Mouse (Mus musculus): ENCODE measurements at regions not wholly inside any gene's neighbourhood (a gene's known extent, or its start where the extent isn't known, plus 50 kb on each side); places are given as distances from the start of the nearest gene placed in this dataset.

DNA sequence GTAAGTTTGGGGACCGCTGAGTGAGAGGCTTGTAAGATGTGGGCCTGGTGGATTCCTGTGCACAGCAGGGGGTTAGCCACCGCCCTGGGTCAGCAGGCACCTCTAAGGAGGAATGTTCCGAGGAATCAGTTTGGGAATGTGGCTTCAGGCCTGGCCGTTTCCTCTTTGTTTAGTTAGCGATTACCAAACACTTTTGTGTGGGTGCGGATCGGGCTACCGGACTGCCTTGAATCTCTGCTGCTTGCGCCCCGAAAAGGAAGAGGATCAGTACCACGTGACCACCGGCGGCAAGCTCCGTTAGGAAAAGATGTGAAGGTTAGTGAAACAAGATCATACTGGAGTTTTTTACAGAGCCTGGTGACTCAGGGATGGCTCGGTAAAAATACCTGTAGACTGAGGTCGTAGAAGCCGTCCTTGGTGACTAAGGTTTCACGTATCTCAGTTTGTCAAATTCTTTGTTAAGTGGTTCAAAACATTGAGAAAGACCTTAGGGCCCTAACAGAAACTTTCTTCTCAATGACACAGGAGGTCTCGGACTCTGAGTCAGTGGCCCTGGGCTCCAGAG, 71.5 kb downstream of the Zfp281 start:
- Histone ChIP-seq H3K4me1 (ENCODE audit: control insufficient read depth, insufficient read depth, low read length) (peaks cover 12% of the 10 kb centered on the region), H3K4me3 (ENCODE audit: insufficient read depth, low read length) (no peak overlapping the region), H3K27ac (ENCODE audit: insufficient read depth, low read length) (peak overlapping the region; percentile 88)
- no peak for TF ChIP-seq CTCF (IDR thresholded peaks at IDR 0.05; ENCODE audit: borderline replicate concordance, insufficient read depth, low read length)
- no peak for TF ChIP-seq POLR2A (IDR thresholded peaks at IDR 0.05; ENCODE audit: low read depth, low read length)

DNA sequence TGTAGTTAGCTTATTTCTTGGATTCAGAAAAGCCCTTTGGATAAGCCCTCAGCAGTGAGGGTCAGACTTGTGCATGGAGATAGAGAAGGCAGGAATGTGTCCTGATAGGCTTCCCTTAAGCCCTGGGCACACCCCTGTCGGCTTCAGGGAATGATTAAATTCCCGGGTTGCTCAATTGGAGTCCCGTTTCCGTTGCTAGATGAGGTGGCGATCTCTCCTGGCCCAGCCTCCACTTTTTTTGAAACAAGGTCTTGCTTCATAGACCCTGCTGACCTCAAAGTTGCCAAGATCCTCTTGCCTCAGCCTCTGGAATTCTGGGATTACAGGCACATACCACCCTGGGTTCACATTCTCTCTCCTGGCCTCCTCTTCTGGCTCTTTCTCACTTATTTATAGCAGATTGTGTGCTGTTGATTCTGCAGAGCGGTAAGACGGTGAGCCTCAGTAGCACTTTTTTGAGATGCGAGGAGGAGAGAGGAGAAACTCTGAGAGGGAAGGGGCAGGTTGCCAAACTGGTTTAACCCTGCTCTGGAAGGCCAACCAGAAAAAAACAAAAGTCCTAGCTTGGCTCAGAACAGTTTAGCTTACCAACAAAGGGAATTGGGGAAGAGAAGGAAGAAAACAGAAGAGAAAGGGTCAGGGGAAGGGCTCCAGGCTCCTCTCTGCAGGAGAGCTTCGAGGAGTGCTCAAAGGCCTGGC, 73.9 kb downstream of the Zfp281 start:
- H3K27ac ChIP-seq (ENCODE audit: insufficient read depth, low read length) = peak overlapping the region; percentile 61
- TF ChIP-seq CTCF (IDR thresholded peaks at IDR 0.05; ENCODE audit: borderline replicate concordance, insufficient read depth, low read length) = no peak
- TF ChIP-seq POLR2A (IDR thresholded peaks at IDR 0.05; ENCODE audit: low read depth, low read length) = no peak
- H3K4me1 ChIP-seq (ENCODE audit: control insufficient read depth, insufficient read depth, low read length) = peaks cover 12% of the 10 kb centered on the region

DNA sequence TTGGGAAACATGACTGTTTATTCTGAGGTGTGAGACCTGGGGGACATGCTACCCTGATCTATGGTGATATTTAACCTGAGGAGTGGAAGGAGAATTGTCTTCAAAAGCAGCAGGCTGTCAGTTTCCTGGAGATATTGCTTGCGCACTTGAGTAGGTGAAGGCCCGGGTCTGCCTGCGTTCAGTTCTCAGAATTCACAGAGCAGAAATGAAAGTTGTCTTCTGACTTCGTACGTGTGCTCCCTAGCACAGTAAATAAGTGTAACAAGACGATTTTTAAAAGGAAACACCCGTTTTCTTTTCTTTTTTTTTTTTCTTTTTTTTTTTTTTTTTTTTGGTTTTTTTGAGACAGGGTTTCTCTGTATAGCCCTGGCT, 74.4 kb downstream of the Zfp281 start:
- peak overlapping the region; percentile 61 for H3K27ac ChIP-seq (ENCODE audit: insufficient read depth, low read length)

More for the DNA sequence above, 73.9 kb downstream of the Zfp281 start:
- H3K4me3 ChIP-seq (ENCODE audit: insufficient read depth, low read length) = no peak overlapping the region

DNA sequence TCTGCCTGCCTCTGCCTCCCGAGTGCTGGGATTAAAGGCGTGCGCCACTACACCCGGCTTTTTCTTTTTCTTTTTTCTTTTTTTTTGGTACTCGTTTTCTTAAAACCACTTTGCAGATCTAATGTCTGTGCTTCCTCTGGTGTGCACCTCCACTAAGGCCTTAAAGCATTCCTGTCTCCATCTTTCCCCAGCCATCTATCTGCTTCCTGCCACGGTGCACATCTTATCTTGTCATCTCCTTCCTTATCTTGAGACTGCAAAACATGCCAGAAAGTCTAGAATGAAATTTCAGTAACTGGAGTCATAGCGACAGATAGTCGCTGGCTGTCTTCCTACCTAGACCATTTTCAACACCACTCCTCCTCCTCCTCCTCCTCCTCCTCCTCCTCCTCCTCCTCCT, 74.9 kb downstream of the Zfp281 start:
- Histone ChIP-seq H3K4me3 (ENCODE audit: insufficient read depth, low read length) (no peak overlapping the region), H3K4me1 (ENCODE audit: control insufficient read depth, insufficient read depth, low read length) (peaks cover 12% of the 10 kb centered on the region), H3K27ac (ENCODE audit: insufficient read depth, low read length) (no peak overlapping the region)
- no peak for TF ChIP-seq CTCF (IDR thresholded peaks at IDR 0.05; ENCODE audit: borderline replicate concordance, insufficient read depth, low read length)

More for the DNA sequence above, 74.4 kb downstream of the Zfp281 start:
- Histone ChIP-seq H3K4me1 (ENCODE audit: control insufficient read depth, insufficient read depth, low read length) (peaks cover 12% of the 10 kb centered on the region), H3K4me3 (ENCODE audit: insufficient read depth, low read length) (no peak overlapping the region)
- TF ChIP-seq CTCF (IDR thresholded peaks at IDR 0.05; ENCODE audit: borderline replicate concordance, insufficient read depth, low read length) = no peak
- TF ChIP-seq POLR2A (IDR thresholded peaks at IDR 0.05; ENCODE audit: low read depth, low read length) = no peak

- H3K4me1 ChIP-seq (ENCODE audit: control insufficient read depth, insufficient read depth, low read length) = no peaks in the 10 kb centered on the region
- TF ChIP-seq CTCF (IDR thresholded peaks at IDR 0.05; ENCODE audit: borderline replicate concordance, insufficient read depth, low read length) (no peak), POLR2A (IDR thresholded peaks at IDR 0.05; ENCODE audit: low read depth, low read length) (no peak)
- H3K4me3 ChIP-seq (ENCODE audit: insufficient read depth, low read length) = no peak overlapping the region
- no peak overlapping the region for H3K27ac ChIP-seq (ENCODE audit: insufficient read depth, low read length)
These were observed 79.4 kb downstream of the Zfp281 start for GRCm38 (mm10) chr1:136704139-136704538.

DNA sequence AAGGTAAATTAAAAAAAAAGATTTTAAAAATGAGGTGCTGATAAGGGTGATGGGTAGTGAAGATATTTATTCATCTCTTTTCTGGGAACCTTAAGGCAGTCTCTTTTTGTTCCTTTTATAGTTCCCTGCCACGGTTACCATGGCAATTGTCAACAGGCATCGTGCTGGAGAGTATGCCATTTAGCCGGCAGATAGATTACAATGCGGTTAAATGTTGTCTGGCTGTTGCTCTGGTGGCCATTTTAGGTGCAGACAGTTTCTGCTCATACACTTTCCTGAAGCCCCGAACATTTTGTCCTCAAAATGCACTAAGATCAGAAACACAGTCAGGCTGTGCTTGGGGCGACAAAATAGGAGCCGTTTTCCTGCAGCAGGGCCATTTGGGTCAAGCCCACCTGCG, 81.8 kb downstream of the Zfp281 start:
- H3K27ac ChIP-seq (ENCODE audit: insufficient read depth, low read length) = no peak overlapping the region
- H3K4me3 ChIP-seq (ENCODE audit: insufficient read depth, low read length) = no peak overlapping the region
- no peaks in the 10 kb centered on the region for H3K4me1 ChIP-seq (ENCODE audit: control insufficient read depth, insufficient read depth, low read length)
- TF ChIP-seq POLR2A (IDR thresholded peaks at IDR 0.05; ENCODE audit: low read depth, low read length) (no peak), CTCF (IDR thresholded peaks at IDR 0.05; ENCODE audit: borderline replicate concordance, insufficient read depth, low read length) (no peak)

GRCm38 (mm10) chr1:136707394-136707793, 82.7 kb downstream of the Zfp281 start:
- no peak overlapping the region for H3K4me3 ChIP-seq (ENCODE audit: insufficient read depth, low read length)
- H3K4me1 ChIP-seq (ENCODE audit: control insufficient read depth, insufficient read depth, low read length) = no peaks in the 10 kb centered on the region
- TF ChIP-seq CTCF (IDR thresholded peaks at IDR 0.05; ENCODE audit: borderline replicate concordance, insufficient read depth, low read length) (no peak), POLR2A (IDR thresholded peaks at IDR 0.05; ENCODE audit: low read depth, low read length) (no peak)
- no peak overlapping the region for H3K27ac ChIP-seq (ENCODE audit: insufficient read depth, low read length)

DNA sequence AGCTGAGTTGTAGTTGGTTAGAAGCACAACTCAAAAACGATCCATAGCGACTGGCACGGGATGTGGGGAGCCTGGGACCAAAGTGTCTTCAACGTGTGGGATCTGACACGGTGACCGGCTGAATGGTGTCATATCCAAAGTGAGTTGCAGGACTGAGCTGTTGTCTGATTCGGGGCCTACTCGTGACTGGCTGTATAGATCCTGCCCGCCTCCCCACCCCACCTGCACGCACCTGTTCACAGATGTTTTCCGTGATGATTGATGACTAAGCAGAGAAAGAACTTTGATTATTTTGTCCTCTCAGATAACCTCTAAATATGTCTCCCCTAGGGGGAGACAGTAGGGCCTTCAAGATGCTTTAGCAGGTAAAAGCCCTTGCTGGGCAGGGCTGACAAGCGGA, 83.2 kb downstream of the Zfp281 start:
- Histone ChIP-seq H3K4me1 (ENCODE audit: control insufficient read depth, insufficient read depth, low read length) (no peaks in the 10 kb centered on the region), H3K27ac (ENCODE audit: insufficient read depth, low read length) (no peak overlapping the region), H3K4me3 (ENCODE audit: insufficient read depth, low read length) (no peak overlapping the region)
- no peak for TF ChIP-seq CTCF (IDR thresholded peaks at IDR 0.05; ENCODE audit: borderline replicate concordance, insufficient read depth, low read length)

DNA sequence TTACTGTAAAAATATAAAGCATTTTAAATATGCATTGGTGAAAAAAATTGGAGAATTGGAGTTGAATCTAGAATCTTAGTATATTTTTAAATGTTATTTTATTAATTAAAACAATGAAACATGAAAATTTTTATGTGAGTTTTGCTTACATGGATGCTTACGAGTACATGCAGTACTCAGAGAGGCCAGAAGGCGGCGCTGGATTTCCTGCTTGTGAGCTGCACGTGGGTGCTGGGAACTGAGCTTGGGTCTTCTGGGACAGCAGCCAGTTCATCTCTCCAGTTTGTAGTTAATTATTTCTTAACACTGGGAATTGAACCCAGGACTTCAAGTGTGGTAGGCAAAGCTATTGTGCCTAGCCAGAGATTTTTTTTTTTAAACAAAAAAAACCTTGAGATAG, 85.5 kb downstream of the Zfp281 start:
- no peak overlapping the region for H3K27ac ChIP-seq (ENCODE audit: insufficient read depth, low read length)
- no peak for TF ChIP-seq CTCF (IDR thresholded peaks at IDR 0.05; ENCODE audit: borderline replicate concordance, insufficient read depth, low read length)
- TF ChIP-seq POLR2A (IDR thresholded peaks at IDR 0.05; ENCODE audit: low read depth, low read length) = no peak
- no peaks in the 10 kb centered on the region for H3K4me1 ChIP-seq (ENCODE audit: control insufficient read depth, insufficient read depth, low read length)
- H3K4me3 ChIP-seq (ENCODE audit: insufficient read depth, low read length) = no peak overlapping the region

GRCm38 (mm10) chr1:136711243-136711642, 86.5 kb downstream of the Zfp281 start:
- no peaks in the 10 kb centered on the region for H3K4me1 ChIP-seq (ENCODE audit: control insufficient read depth, insufficient read depth, low read length)
- TF ChIP-seq CTCF (IDR thresholded peaks at IDR 0.05; ENCODE audit: borderline replicate concordance, insufficient read depth, low read length) = no peak
- TF ChIP-seq POLR2A (IDR thresholded peaks at IDR 0.05; ENCODE audit: low read depth, low read length) = no peak

More at GRCm38 (mm10) chr1:136711243-136711642, 86.5 kb downstream of the Zfp281 start:
- Histone ChIP-seq H3K4me3 (ENCODE audit: insufficient read depth, low read length) (no peak overlapping the region), H3K27ac (ENCODE audit: insufficient read depth, low read length) (no peak overlapping the region)
